Mouse (Mus musculus) midbrain, postnatal 0 days (tissue): ENCODE data around the gene Olfr701. TPM values are rescaled to one million over a fixed set of nuclear protein-coding genes. Genes with fewer than 3 reads are reported as not detected.

ENCODE experiments used
- ATAC-seq: fragments of 200-750 bp; cut with Nextera tagmentation; 2 replicates; pipeline ENCODE4 v1.8.0; 2017; ENCODE audit warnings: moderate number of reproducible peaks, mild to moderate bottlenecking, moderate TSS enrichment, moderate library complexity; ENCODE audit not compliant: low FRiP score
- DNase-seq: peaks from one replicate; pipeline ENCODE4 v3.0.0-alpha.2; 2015; ENCODE audit warnings: low spot score
- H3K27ac ChIP-seq: fragments of 300-500 bp; sonication (generic); 2 replicates; pipeline ENCODE4 v1.5.1; 2014; ENCODE audit warnings: low read depth, mild to moderate bottlenecking, low read length, mixed read lengths
- H3K27me3 ChIP-seq: fragments of 300-500 bp; sonication (generic); 2 replicates; pipeline ENCODE4 v1.6.1; 2014; ENCODE audit warnings: low read length, control low read depth, mixed read lengths; ENCODE audit not compliant: insufficient read depth
- H3K36me3 ChIP-seq: fragments of 300-500 bp; sonication (generic); 2 replicates; pipeline ENCODE4 v1.6.1; 2014; ENCODE audit warnings: low read length, control low read depth, mixed read lengths; ENCODE audit not compliant: insufficient read depth
- H3K4me1 ChIP-seq: fragments of 300-500 bp; sonication (generic); 2 replicates; pipeline ENCODE4 v1.6.1; 2014; ENCODE audit warnings: mild to moderate bottlenecking, control low read depth, antibody characterized with exemption, low read length, mixed read lengths; ENCODE audit not compliant: insufficient read depth
- H3K4me2 ChIP-seq: fragments of 300-500 bp; sonication (generic); 2 replicates; pipeline ENCODE4 v1.6.1; 2014; ENCODE audit warnings: low read depth, mild to moderate bottlenecking, low read length, mixed read lengths; ENCODE audit not compliant: poor library complexity, severe bottlenecking
- H3K4me3 ChIP-seq: fragments of 300-500 bp; sonication (generic); 2 replicates; pipeline ENCODE4 v1.5.1; 2014; ENCODE audit warnings: low read depth, mild to moderate bottlenecking, low read length, moderate library complexity
- H3K9ac ChIP-seq: fragments of 300-500 bp; sonication (generic); replicated peaks from 2 replicates; pipeline ENCODE4 v1.6.1; 2014; ENCODE audit warnings: mild to moderate bottlenecking, low read length, moderate library complexity, mixed read lengths; ENCODE audit not compliant: poor library complexity, severe bottlenecking
- H3K9me3 ChIP-seq: fragments of 300-500 bp; sonication (generic); 2 replicates; pipeline ENCODE4 v1.6.1; 2016; ENCODE audit warnings: low read length, control low read depth
- CTCF ChIP-seq: IDR thresholded peaks from 2 replicates; pipeline ENCODE4 v1.5.1; 2016; ENCODE audit warnings: antibody characterized with exemption, mild to moderate bottlenecking
- WGBS: fragments of 180-500 bp; shearing (Covaris S2); extraction: QIAGEN DNeasy Blood & Tissue Kit; methylation state at CpG from one replicate; pipeline ENCODE4 v1.1.7; 2014; 5-methylcytosine and 5-hydroxymethylcytosine counted together
- polyA plus RNA-seq: library from polyadenylated mRNA; unstranded; fragments of >200 nt; fragmentation: Nextera tagmentation; extraction: Ambion mirVana; gene quantifications from 2 replicates; pipeline ENCODE4 v1.2.1, GENCODE M21; 2015
- total RNA-seq: library from RNA; depleted of rRNA; stranded (reverse); fragments of >200 nt; gene quantifications from 2 replicates; pipeline ENCODE4 v1.2.3, GENCODE M21; 2014; rRNA removed

Olfr701 gene
- total and polyA plus RNA-seq, 2 experiments from 2014 or later: not detected

- H3K4me1 ChIP-seq: no peaks in the 10 kb centered on the region
- TF ChIP-seq CTCF: no peak
- H3K27me3 ChIP-seq: no peaks in the 10 kb centered on the region
- H3K4me2 ChIP-seq: no peak within 1 kb of the TSS
- no peak within 1 kb of the TSS for H3K27ac ChIP-seq
- H3K4me3 ChIP-seq: no peak within 1 kb of the TSS
- no peak for ATAC-seq
- H3K36me3 ChIP-seq: no peaks in the 10 kb centered on the region
- no peak within 1 kb of the TSS for H3K9ac ChIP-seq
- no peak for DNase-seq
- H3K9me3 ChIP-seq: no peaks in the 10 kb centered on the region
These were observed 19.9 kb downstream of the Olfr701 start, which contains the start of gene Olfr702 for GRCm38 (mm10) chr7:106833793-106834192. Gene Olfr702, minus strand, starts transcription at chr7:106833893.

DNA sequence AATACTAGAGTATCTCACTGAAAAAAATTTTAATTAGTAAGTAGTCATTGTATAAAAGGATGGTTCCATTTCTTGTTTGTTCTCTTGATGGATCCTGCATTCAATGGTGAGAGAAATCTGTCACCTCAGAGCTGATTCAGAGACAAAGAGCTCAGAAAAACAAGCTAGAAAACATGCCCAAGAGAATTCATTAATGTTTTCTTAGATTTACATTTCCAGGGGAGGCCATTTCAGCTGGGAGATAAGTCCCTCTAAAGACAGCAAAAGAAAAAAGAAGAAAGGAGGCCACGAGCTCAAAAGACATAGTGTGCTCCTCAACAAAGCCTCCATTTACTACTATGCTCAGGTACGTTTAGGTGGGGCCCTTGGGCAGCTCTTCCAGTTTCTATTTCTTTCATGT is 29.1 kb downstream of the Olfr701 start, which contains the start of gene Olfr703:
Gene Olfr703, plus strand, starts transcription at position 301 of the 400 bp plus-strand sequence.
- no peaks in the 10 kb centered on the region for H3K9me3 ChIP-seq
- no peak within 1 kb of the TSS for H3K9ac ChIP-seq
- no peaks in the 10 kb centered on the region for H3K4me1 ChIP-seq
- H3K27ac ChIP-seq: no peak within 1 kb of the TSS
- H3K4me3 ChIP-seq: no peak within 1 kb of the TSS
- ATAC-seq (no peak), DNase-seq (no peak)
- 62% methylated on average over 2 of the region's 2 CpGs for WGBS
- H3K27me3 ChIP-seq: no peaks in the 10 kb centered on the region
- no peak within 1 kb of the TSS for H3K4me2 ChIP-seq
- no peaks in the 10 kb centered on the region for H3K36me3 ChIP-seq
- TF ChIP-seq CTCF: no peak

DNA sequence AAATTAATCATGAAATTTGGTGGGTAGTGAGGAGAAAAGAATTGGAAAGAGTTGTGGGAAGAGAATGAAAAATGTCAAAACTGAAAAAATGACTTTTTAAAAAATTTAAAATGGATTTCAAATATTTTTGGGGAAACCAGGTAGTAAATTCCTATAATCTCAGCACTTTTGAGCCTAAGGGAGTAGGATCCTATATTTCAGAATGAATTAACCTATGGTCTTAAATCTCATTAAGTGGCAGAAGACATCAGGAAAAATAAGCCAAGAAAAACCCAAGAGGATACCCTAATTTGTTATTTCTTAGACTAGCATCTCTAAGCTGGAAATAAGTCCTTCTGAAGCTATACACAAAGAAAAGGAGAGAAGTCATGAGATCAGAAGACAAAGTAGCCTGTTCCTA is 49.0 kb downstream of the Olfr701 start, which contains the start of gene Olfr704:
Gene Olfr704, plus strand, starts transcription at position 301 of the 400 bp plus-strand sequence.
- no peak within 1 kb of the TSS for H3K9ac ChIP-seq
- no peaks in the 10 kb centered on the region for H3K27me3 ChIP-seq
- H3K4me2 ChIP-seq: no peak within 1 kb of the TSS
- H3K4me3 ChIP-seq: no peak within 1 kb of the TSS
- ATAC-seq (no peak), DNase-seq (no peak)
- H3K4me1 ChIP-seq: no peaks in the 10 kb centered on the region
- TF ChIP-seq CTCF: no peak
- no peak within 1 kb of the TSS for H3K27ac ChIP-seq
- no peaks in the 10 kb centered on the region for H3K9me3 ChIP-seq
- H3K36me3 ChIP-seq: no peaks in the 10 kb centered on the region

Other genes starting within 250 kb of the Olfr701 start
- not detected in 2 replicates for gene Olfr693, start 133.5 kb upstream of the Olfr701 start, total RNA-seq
- gene Olfr693, start 133.5 kb upstream of the Olfr701 start, polyA plus RNA-seq: not detected in 2 replicates
- not detected in 2 replicates for gene Olfr694, start 122.3 kb upstream of the Olfr701 start, total RNA-seq
- not detected in 2 replicates for gene Olfr694, start 122.3 kb upstream of the Olfr701 start, polyA plus RNA-seq
- not detected in 2 replicates for gene Olfr695, start 97.7 kb upstream of the Olfr701 start, total RNA-seq
- not detected in 2 replicates for gene Olfr695, start 97.7 kb upstream of the Olfr701 start, polyA plus RNA-seq
- 0.22 TPM in 1 of 2 replicates, not detected in the other for gene Olfr697, start 71.7 kb upstream of the Olfr701 start, total RNA-seq
- gene Olfr697, start 71.7 kb upstream of the Olfr701 start, polyA plus RNA-seq: not detected in 2 replicates
- gene Olfr698, start 58.7 kb upstream of the Olfr701 start, total RNA-seq: not detected in 2 replicates
- gene Olfr698, start 58.7 kb upstream of the Olfr701 start, polyA plus RNA-seq: not detected in 2 replicates
- gene Olfr699, start 20.9 kb upstream of the Olfr701 start, total RNA-seq: not detected in 2 replicates
- not detected in 2 replicates for gene Olfr699, start 20.9 kb upstream of the Olfr701 start, polyA plus RNA-seq
- not detected in 2 replicates for gene Olfr700, start 5.3 kb upstream of the Olfr701 start, total RNA-seq
- not detected in 2 replicates for gene Olfr700, start 5.3 kb upstream of the Olfr701 start, polyA plus RNA-seq
- gene Olfr702, start 19.8 kb downstream of the Olfr701 start, total RNA-seq: not detected in 2 replicates
- gene Olfr702, start 19.8 kb downstream of the Olfr701 start, polyA plus RNA-seq: not detected in 2 replicates
- gene Olfr703, start 29.2 kb downstream of the Olfr701 start, total RNA-seq: not detected in 2 replicates
- gene Olfr703, start 29.2 kb downstream of the Olfr701 start, polyA plus RNA-seq: not detected in 2 replicates
- gene Olfr704, start 49.1 kb downstream of the Olfr701 start, total RNA-seq: not detected in 2 replicates
- gene Olfr704, start 49.1 kb downstream of the Olfr701 start, polyA plus RNA-seq: not detected in 2 replicates
- gene Olfr705, start 62.8 kb downstream of the Olfr701 start, total RNA-seq: not detected in 2 replicates
- not detected in 2 replicates for gene Olfr705, start 62.8 kb downstream of the Olfr701 start, polyA plus RNA-seq
- not detected in 2 replicates for gene Olfr706, start 74.0 kb downstream of the Olfr701 start, total RNA-seq
- gene Olfr706, start 74.0 kb downstream of the Olfr701 start, polyA plus RNA-seq: not detected in 2 replicates
- gene Olfr707, start 87.1 kb downstream of the Olfr701 start, total RNA-seq: not detected in 2 replicates
- gene Olfr707, start 87.1 kb downstream of the Olfr701 start, polyA plus RNA-seq: not detected in 2 replicates
- gene Olfr1532-ps1, start 93.9 kb downstream of the Olfr701 start, total RNA-seq: not detected in 2 replicates
- gene Olfr1532-ps1, start 93.9 kb downstream of the Olfr701 start, polyA plus RNA-seq: not detected in 2 replicates
- gene Olfr709-ps1, start 118.1 kb downstream of the Olfr701 start, total RNA-seq: not detected in 2 replicates
- not detected in 2 replicates for gene Olfr709-ps1, start 118.1 kb downstream of the Olfr701 start, polyA plus RNA-seq
- not detected in 2 replicates for gene Olfr710, start 134.2 kb downstream of the Olfr701 start, total RNA-seq
- not detected in 2 replicates for gene Olfr710, start 134.2 kb downstream of the Olfr701 start, polyA plus RNA-seq
- gene Olfr6, start 149.8 kb downstream of the Olfr701 start, total RNA-seq: not detected in 2 replicates
- not detected in 2 replicates for gene Olfr6, start 149.8 kb downstream of the Olfr701 start, polyA plus RNA-seq
- gene Olfr711, start 161.3 kb downstream of the Olfr701 start, total RNA-seq: not detected in 2 replicates
- gene Olfr711, start 161.3 kb downstream of the Olfr701 start, polyA plus RNA-seq: not detected in 2 replicates
- not detected in 2 replicates for gene Olfr2, start 191.9 kb downstream of the Olfr701 start, total RNA-seq
- not detected in 2 replicates for gene Olfr2, start 191.9 kb downstream of the Olfr701 start, polyA plus RNA-seq
- gene Olfr713, start 217.0 kb downstream of the Olfr701 start, total RNA-seq: not detected in 2 replicates
- gene Olfr713, start 217.0 kb downstream of the Olfr701 start, polyA plus RNA-seq: not detected in 2 replicates